Mouse (Mus musculus): ENCODE data around the gene D130043K22Rik. TPM values are rescaled to one million over a fixed set of nuclear protein-coding genes. Genes with fewer than 3 reads are reported as not detected.
"Not testable (repeated sequence)": the region's sequence is repeated elsewhere in the genome, so short reads cannot be mapped to it uniquely, and the experiment has no call there.

The D130043K22Rik gene
- total RNA-seq, 2 experiments from 2014 or later: 30.4 to 33.3 TPM

- intact Hi-C loops (cut with DNase I): no loop called here
- no peak for DNase-seq (ENCODE audit: extremely low spot score in 1 of 2, low spot score in 2 of 2)
Observed at GRCm38 (mm10) chr13:24830756-24831352, 14.1 kb upstream of the D130043K22Rik start.

- peak; percentile 91 to 97 for DNase-seq (ENCODE audit: extremely low spot score in 1 of 2, low spot score in 2 of 2)
- intact Hi-C loops (cut with DNase I): no loop called here
Observed at GRCm38 (mm10) chr13:24831353-24832130, 13.4 kb upstream of the D130043K22Rik start, which contains the start of the genes Acot13 and Tdp2. Gene Acot13, minus strand, starts transcription at chr13:24831540. Gene Tdp2, plus strand, starts transcription at chr13:24831679.

DNA sequence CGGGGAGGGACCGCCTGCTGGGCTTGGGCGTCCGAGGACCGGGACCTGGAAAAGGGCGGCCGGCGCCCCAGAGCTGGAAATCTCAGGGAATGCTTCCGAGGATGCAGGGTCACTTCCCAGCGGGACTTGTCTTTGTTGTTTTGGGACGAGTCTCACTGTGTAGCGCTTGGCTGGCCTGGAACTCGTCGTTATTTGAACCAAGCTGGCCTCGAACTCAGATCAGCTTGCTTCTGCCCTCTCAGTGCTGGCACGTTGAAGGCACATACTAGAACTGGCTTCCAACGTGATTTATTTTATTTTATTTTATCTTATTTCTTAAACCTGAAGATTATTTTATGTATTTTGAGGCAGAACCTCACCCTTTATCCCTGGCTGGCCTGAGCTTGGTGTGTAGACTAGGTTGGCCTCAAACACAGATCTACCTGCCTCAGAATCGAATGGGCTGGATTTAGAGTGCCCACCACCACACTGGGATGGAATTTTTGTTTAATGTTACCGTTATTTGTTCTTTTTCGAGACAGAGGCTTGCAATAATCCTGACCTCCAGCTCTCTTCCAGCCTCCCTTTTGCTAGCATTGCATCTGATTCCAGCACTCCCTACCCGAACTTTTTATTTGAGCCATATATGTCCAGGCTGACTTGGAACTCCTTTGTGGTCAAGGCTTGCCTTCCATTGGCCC lies 12.7 kb upstream of the D130043K22Rik start:
- no peak for DNase-seq (ENCODE audit: extremely low spot score in 1 of 2, low spot score in 2 of 2)
- intact Hi-C loops (cut with DNase I): no loop called here

DNA sequence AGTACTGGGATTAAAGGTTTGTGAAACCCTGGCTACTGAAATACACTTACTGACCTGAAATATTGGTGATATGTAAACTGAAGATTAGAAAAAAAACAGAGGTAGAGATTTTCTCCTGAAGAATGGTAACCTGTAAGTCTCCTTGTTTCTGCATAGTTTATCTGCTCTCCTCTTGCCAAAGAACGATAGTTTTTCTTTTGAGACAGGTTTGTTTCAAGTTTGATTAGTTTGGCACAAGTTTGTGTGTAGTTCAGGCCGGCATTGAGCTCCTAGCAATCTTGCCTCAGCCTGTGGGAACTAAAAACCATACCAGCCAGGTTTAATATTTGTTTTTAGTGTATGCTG lies 12.2 kb upstream of the D130043K22Rik start:
- DNase-seq (ENCODE audit: extremely low spot score in 1 of 2, low spot score in 2 of 2): no peak
- intact Hi-C loops (cut with DNase I): no loop called here

GRCm38 (mm10) chr13:24837765-24838164 lies 7.2 kb upstream of the D130043K22Rik start:
- intact Hi-C loops (cut with DNase I): not testable (repeated sequence)

GRCm38 (mm10) chr13:24839831-24840230 lies 5.1 kb upstream of the D130043K22Rik start:
- DNase-seq (ENCODE audit: extremely low spot score in 1 of 2, low spot score in 2 of 2): no peak
- intact Hi-C loops (cut with DNase I): no loop called here

More at GRCm38 (mm10) chr13:24837765-24838164, 7.2 kb upstream of the D130043K22Rik start:
- not testable (repeated sequence) for DNase-seq (ENCODE audit: extremely low spot score in 1 of 2, low spot score in 2 of 2)

GRCm38 (mm10) chr13:24841702-24842101 lies 3.2 kb upstream of the D130043K22Rik start:
- intact Hi-C loops (cut with DNase I): no loop called here
- DNase-seq (ENCODE audit: extremely low spot score in 1 of 2, low spot score in 2 of 2): no peak

DNA sequence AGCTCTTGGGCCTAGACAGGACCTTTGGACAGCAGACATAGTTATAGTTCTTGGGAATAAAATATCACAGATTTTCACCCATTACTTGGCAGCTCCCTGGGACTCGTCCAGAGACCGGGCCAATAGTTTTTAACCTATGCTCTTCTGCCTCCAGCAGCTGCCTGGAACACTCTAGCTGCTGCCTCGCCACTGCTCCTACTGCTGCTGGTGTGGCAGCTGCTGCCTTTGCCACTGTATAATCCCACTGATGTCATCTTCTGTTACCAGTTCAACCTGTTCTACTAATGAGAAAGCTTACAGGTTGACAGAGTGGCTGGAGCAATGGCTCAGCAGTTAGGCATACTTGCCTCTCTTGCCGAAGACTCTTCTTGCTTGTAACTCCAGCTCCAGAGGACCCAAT lies 4.4 kb downstream of the D130043K22Rik start:
- DNase-seq (ENCODE audit: extremely low spot score in 1 of 2, low spot score in 2 of 2): no peak
- intact Hi-C loops (cut with DNase I): no loop called here

DNA sequence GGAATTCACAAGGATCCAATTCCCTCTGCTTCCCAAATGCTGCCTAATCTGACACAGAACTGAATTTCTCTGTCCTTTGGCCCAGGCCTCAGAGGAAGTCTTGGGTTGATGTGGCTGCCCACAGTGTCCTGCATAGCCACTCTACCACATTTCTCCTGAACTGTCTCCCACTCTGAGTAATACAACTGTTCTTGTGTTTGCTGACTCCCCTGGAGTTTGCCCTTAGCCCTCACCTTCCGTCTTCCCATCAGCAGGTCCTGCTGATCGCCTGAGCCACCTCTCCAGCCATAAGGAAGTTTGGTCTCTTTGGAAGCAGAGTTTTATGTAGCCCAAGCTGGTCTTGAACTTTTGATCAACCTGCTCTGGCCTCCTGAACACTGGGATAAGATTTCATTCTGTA lies 7.1 kb downstream of the D130043K22Rik start:
- intact Hi-C loops (cut with DNase I): no loop called here
- no peak for DNase-seq (ENCODE audit: extremely low spot score in 1 of 2, low spot score in 2 of 2)

GRCm38 (mm10) chr13:24852570-24852969 lies 7.6 kb downstream of the D130043K22Rik start:
- intact Hi-C loops (cut with DNase I): no loop called here
- DNase-seq (ENCODE audit: extremely low spot score in 1 of 2, low spot score in 2 of 2): no peak

DNA sequence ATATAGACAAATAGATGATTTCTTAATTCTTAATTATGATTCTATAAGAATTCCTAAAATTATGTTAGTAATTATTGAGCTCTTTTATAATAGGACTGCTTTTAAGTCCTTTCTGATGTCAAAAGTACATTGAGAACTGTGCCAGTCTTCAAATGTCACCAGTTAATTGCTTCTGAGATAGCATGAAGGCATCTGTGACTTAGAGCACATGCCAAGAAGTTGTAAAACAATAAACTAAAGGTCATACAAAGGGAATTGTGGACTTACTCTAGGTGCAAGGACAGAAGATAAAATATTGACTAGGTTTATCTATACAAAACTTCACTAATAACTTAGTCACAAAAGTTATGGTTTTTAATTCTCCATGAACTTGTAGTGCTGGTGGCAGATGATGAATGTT lies 14.2 kb downstream of the D130043K22Rik start:
- intact Hi-C loops (cut with DNase I): no loop called here
- no peak for DNase-seq (ENCODE audit: extremely low spot score in 1 of 2, low spot score in 2 of 2)

DNA sequence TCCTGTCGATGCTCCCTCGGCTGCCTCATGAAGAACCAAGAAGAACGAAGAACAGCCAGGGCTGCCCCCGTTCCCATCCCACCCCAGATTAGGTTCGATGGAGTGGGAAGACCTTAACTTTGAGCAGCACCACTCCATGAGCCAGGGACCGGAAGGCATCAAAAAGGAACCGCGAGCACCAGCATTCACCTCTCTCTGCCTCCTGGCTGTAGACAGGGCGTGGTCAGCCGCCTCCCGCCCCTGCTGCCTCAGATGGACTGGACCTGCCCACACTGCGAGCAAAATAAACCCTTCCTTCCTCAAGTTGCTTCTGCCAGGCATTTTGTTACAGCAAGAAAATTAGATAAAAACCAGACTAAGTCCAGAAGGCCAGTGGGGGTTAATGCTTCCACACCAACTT lies 16.1 kb downstream of the D130043K22Rik start:
- intact Hi-C loops (cut with DNase I): no loop called here

GRCm38 (mm10) chr13:24862021-24862420 lies 17.1 kb downstream of the D130043K22Rik start:
- DNase-seq (ENCODE audit: extremely low spot score in 1 of 2, low spot score in 2 of 2): no peak
- intact Hi-C loops (cut with DNase I): no loop called here

More for the DNA sequence above, 16.1 kb downstream of the D130043K22Rik start:
- no peak for DNase-seq (ENCODE audit: extremely low spot score in 1 of 2, low spot score in 2 of 2)

- intact Hi-C loops (cut with DNase I): no loop called here
- peak in 1 of 2 experiments; percentile 57 for DNase-seq (ENCODE audit: extremely low spot score in 1 of 2, low spot score in 2 of 2)
Observed at GRCm38 (mm10) chr13:24862520-24862919, 17.6 kb downstream of the D130043K22Rik start.

DNA sequence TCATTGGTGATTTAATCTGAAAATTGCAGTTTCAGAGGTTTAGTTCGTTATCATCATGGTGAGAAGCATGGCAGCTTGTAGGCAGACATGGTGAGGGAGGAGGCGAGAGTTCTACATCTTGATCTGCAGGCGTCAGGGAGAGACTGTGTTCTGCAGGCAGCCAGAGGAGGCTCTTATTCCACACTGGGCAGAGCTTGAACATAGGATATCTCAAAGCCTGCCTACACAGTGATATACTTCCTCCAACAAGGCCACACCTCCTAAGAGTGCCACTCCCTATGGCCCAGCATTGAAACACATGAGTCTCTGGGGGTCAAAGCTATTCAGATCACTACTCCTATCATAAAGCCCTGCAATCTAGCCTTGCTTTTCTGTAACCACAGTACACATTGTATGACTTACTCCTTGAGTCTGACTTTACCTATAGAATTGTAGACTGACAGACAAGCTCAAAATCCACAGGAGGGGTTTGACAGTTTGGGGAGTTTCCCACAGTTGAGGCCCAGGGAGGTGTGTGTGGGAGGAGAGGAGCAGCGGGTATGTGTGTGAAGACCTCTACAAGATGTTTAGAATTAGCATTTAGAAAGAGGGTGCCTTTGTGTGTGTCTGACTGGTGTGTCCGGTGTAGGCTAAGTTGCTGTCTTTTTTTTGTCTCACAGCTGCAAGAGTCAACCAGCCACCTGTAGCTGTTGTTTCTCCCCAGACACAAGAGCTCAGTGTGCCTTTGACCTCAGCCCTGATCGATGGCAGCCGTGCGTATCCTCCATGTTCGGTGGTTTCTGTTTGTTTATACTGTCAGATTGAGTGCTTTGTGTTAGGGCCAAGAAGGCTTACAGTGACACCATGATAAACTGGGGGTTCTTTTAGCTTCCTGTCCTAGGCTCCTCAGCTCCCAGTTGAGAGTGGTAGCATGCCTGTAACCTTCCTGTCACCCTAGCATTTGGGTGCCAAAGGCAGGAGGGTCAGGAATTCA lies 21.8 kb downstream of the D130043K22Rik start:
- intact Hi-C loops (cut with DNase I): no loop called here
- DNase-seq (ENCODE audit: extremely low spot score in 1 of 2, low spot score in 2 of 2): no peak

DNA sequence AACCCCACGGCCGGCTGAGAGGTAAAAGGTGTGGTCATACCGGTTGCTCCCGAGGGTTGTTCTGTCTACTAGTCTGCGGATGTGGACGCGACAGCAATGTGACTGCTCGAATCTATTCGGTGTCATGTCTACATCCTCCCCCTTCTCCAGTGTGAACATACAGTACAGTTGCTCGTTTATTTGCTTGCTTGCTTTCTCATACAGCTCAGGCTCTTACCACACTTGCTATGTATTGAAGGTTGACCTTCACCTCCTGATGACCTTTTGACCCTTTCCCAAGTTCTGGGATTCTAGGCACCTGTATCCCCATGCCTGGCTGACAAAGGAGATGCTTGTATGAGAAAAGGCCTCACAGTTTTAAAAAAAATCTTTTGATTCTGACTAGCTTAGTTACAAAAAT lies 22.9 kb downstream of the D130043K22Rik start:
- DNase-seq (ENCODE audit: extremely low spot score in 1 of 2, low spot score in 2 of 2): no peak
- intact Hi-C loops (cut with DNase I): no loop called here

DNA sequence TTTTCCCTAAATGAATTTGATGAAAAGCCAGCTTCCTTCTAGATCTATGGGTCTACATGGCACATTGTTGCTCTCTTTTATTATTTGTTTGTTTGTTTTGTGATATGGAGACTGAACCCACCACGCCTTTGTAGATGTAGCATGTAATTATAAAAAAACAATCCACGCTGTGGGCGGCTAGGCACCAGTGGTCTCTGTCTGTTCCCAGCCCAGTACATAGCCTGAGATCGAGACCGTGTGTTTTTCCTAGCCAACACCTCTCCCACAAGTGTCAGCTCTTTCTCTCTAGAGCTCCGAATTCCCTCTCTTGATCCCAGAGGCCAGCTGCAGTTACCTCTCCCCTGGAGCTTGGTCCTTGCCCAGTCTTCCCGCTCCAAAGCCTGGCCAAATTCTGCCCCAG lies 23.3 kb downstream of the D130043K22Rik start:
- no peak for DNase-seq (ENCODE audit: extremely low spot score in 1 of 2, low spot score in 2 of 2)
- intact Hi-C loops (cut with DNase I): no loop called here

DNA sequence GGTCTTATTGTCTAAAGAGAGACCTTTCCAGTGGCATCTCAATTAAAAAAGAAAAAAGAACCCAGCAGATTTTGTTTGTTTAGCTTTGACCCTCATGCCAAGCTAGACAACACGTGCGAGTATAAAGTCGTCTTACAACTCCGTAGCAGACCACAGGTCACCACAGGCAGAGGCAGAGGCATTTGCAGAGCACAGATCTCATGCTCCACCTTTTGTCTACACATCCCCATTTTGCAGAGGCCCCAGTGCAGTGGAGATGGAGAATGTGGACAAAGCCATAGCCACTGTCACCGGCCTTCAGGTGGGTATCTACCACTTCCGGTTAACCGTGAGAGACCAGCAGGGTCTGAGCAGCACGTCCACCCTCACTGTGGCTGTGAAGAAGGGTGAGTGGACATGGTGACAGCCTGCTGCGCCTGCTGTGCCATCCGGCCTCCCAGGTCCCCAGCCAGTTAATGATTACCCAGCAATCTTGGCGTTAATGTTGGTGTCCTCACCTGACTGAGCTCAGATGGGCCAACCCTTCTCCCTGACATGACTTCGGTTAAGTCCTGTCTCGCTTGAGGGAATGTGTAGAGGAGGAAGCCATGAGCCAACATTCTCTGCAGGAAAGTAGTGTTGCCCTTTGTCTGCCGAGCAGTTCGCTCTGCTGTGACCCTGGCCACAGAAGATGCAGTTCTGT lies 34.6 kb downstream of the D130043K22Rik start:
- intact Hi-C loops (cut with DNase I): no loop called here

More for the DNA sequence above, 34.6 kb downstream of the D130043K22Rik start:
- DNase-seq (ENCODE audit: extremely low spot score in 1 of 2, low spot score in 2 of 2): no peak

Data from left cerebral cortex, postnatal 10 days (tissue).